Mouse (Mus musculus) cerebellum, postnatal 25 days (tissue): ENCODE results near the gene Mafg.

Source experiments
- DNase-seq, 2 experiments: peaks; one replicate each; pipeline ENCODE4 v3.0.0; 2021; ENCODE audit warnings: mixed read lengths in 2 of 2

The Mafg gene

DNA sequence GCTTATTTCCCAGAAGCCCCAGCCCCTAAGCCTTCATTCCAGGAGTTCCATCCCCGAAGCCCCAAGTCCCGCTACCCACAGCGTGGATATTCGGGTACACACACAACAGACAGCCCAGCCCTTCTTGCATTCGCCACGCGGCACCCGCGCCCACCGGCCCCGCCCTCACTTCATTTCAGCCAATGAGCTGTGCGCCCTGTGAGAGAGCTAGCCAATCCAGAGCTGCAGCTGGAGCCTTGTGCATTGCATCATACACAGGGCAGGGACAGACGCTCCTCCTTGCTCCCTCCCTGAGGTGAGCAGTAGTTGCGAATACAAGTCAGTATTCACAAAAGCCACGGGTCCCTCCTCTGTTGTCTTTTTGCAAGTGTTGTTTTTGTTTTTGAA, 10.2 kb upstream of the Mafg start, which contains the start of gene Pycr1:
TSS of gene Pycr1 (minus strand) at position 169 of the 387 bp plus-strand sequence.
- DNase-seq: peak; percentile 94 to 96

DNA sequence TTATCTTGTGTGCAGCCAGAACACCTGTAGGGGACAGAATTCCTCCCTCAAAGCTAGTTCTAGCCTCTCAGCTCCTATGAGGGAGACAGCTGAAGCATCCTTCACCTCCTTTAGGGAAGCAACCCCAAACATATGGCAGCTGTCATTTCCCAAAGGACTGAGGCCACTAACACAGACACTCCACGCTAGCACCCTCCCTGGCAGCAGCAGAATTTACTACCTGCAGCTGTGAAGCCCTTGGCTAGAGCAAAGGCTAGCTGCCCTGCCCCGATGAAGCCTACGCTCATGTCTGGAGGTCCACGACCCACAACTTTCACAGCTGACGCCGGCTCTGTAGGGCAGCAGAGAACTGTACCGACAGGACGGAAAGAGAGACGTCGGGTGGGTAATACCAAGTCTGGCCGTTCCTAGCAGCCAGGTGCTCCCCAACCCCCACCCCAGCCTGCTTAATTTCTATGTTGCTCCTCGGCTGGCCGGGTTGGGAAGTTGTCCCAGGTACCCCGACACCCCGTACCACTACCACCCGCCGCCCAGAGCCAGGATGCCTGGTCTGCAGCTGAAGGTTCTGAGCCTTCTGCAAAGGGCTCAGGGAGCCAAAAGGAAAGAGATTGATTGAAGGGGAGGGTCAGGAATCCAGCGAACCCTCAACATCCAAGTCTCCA, 9.7 kb upstream of the Mafg start:
- DNase-seq: peak in 1 of 2 experiments; percentile 42

DNA sequence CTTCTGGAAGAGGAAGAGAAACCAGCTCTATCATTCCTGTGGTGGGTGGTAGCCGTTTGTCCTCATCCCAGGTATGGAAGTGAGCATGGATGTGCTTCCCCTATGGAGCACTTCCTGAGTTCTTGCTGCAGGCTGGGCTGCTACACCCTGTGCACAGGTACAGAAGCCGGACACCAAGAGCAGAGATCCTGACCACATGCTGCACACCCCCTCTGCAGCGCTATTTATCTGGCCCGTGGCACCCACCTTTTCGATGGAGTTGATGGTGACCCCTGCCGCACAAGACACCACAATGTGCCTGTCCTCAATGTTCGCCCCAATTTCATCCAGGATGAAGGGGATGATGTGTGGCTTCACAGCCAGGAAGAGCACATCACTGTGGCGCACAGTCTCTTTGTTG, 8.5 kb upstream of the Mafg start:
- no peak for DNase-seq

DNA sequence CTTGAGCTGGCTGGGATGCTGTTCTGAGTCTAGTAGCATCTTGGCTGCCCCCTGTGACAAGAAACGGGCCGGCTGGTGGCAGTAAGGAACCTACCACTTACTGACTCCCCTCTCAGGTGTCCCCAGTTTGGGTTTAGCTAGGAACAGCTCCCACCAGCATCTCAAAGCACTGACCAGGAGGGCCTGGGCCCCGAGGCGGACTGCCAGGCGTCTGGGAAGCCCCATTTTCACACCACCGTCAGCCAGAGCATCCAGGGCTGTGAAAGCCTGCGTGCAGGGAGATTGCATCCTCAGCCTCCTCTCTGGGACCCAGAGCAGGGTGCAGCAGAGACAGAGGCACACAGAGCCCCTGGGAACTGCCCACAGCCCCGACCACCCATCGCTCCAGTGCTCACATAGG, 7.9 kb upstream of the Mafg start:
- DNase-seq: no peak

DNA sequence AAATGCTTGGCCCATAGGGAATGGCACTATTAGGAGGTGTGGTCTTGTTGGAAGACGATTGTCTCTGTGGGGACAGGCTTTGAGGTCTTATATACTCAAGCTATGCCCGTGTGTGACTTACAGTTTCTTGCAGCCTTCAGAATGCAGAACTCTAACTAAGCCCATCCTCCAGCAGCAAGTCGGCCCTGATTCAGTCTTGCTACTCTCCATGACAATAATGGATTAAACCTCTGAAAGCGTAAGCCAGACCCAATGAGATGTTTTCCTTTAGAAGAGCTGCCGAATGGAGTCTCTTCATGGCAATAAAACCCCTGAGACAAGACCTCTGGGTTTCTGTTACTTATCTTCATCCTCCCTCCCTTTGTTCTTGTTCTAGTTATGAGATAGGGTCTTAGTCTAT, 1.4 kb upstream of the Mafg start:
- no peak for DNase-seq

DNA sequence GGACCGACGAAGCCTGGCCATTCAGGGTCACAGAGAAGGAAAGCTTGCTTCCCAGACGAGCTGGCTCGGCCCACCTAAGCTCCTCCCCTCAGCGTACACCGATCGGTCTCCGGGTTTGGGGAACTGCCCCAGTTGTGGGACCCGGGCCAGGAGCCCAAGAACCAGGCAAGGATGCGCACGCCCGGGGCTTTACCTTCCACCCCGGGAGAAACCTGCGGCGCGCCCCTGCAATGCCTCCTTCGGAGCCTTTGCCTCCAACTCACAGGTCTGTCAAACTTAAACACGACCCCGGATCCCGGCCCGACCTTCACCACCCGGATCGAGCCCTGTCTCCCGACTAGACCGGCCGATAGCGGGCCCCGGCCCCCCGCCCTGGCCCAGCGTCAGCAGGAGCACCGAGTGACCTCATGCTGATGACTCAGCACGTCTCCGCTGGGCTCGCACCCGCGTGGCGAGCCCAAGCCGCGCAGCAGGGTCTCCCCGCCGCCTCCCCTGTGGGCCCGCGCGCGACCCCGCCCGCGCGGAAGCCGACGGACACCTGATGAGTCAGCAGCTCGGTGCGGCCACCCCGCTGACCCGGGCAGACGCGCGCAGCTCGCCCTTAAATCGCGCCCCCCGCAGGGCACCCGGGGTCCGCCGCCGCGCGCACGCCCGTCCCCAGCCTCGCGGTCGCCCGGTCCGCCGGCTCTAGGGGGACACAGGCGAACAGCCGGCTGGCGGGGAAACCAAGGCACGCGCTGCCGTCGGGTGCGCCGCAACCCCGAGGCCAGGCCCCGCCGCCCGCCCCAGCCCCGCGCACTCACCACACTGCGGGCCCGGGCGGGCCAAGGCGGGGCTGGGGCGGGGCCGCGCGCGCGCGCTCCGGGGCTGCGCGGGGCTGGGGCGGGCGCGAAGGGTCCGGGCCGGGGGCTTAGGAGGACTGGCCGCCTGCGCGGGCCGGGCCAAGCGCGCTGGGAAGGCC, 561 bp downstream of the Mafg start:
- DNase-seq: peak; percentile 67 to 76

DNA sequence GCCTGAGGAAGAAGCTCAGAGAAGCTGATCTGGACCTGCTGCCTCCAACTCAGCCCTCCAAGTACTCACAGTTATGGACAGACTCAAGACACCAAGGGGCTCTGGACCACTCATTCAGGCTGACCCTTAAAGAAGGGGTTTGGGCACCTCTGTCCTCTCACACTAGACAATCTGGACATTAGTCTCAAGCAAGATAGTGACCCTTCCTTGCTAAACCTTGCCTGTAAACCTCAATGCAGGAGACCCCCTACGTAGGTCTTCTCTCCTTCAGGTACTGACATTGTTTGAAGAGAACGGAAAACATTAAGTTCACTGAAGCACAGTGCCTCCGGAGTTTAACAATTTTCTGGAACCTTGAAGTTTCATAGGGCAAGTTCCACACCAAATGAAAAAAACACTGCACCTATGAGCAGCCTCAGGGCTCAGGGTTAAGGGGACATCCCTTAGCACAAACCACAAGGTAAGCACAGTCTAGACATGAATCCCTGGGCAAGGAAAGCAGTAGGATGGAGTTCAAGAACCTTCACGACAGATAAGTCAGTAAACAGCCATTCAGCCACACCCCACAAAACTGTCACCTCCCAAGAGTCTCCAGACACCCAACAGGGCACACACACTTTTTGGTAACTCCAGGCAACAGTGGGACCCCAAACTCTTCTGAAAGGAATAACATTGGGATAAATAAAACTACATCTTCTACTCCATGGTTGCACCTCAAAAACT, 1.5 kb downstream of the Mafg start:
- DNase-seq: no peak

DNA sequence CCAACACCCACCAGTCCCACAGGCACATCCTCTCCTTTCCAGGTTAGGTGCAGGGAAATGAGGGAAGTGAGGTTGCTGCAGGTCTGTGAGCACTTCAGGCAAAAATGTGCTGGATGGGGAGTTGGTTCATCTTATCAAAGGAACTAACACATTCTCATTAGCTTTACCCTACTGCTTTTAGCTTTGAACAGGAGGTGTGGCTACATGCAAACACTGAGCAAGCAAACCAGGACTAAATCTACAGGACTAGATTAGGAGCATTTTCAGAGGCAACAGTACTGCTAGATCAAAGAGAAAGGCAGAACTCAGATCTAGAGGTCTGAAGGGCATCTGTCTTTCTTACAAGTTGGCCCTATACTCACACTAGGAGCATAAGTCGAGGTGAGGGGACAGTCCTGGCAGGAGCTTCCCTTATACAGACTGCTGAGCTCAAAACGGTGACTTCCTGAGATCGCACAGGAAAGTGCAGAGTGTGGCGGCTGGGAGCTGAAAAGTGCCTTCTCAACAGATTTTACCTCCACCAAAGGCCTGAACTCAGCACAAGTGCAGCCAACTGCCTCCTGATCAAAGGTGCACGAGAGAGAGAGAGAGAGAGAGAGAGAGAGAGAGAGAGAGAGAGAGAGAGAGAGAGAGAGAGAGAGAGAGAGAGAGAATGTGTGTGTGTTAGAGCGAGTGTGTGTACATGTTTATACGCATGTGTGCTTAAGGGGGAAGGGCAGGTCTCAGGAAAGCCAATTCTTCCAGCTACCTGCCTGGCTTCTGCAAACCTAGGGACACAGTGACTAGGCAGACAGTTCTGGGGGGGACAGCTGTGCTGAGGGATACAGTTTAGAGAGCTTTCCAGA, 2.3 kb downstream of the Mafg start:
- DNase-seq: peak in 1 of 2 experiments; percentile 8

DNA sequence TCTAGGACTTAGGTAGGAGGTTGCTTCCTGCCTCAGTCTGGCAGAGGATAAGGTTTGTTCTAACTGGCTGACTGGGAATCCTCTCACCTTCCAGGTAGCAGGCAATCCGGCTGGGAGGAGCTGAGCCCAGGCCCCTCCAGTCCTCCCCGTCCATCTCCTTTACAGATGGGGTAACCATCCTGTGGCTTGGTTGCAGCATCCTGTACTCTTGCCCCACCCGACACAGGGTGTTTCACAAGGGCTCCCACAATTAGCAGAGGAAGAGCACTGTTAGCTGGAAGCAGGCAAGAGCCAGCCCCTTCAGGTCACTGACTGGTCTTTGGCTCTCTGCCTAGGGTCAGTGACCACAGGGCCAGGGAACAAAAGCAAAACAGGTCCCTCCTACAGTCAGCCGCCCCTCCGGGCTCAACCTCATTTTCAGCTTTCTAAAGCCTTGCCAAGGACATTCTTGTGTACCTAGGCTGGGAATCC, 3.0 kb downstream of the Mafg start:
- DNase-seq: peak in 1 of 2 experiments; percentile 16

DNA sequence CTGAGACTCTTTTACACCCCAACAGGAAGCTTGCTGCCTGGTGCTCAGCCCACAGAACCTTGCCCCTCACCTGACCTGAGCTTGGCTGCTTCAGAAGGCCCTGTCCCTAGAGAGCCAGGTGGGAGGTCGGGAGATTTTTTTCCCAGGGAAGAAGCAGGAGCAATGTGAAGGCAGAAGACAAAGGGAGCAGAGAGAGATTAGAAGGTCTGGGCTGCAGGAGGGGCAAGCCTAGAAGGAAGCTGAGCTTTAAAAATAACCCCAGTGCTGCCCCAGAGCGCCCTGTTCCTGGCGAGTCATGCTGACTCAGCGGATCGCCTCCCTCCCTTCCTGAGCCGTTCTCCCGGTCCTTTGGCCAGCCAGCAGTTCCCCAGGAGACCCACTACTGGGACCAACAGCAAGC, 3.5 kb downstream of the Mafg start:
- DNase-seq: no peak

DNA sequence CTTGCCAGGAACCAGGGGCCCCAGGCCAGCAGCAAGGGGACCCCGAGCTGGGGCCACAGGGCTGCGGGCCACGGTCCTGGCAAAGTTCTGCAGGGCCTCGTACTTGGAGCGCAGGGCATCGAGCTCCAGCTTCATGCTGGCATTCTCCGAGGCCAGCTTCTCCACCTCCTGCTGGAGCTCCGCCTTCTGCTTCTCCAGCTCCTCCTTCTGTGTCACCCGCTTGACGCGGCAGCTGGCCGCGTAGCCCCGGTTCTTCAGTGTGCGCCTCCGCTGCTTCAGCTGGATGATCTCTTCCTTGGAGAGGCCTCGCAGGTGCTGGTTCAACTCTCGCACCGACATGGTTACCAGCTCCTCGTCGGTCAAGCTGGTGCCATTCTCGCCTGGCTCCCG, 4.1 kb downstream of the Mafg start:
- peak in 1 of 2 experiments; percentile 37 for DNase-seq

DNA sequence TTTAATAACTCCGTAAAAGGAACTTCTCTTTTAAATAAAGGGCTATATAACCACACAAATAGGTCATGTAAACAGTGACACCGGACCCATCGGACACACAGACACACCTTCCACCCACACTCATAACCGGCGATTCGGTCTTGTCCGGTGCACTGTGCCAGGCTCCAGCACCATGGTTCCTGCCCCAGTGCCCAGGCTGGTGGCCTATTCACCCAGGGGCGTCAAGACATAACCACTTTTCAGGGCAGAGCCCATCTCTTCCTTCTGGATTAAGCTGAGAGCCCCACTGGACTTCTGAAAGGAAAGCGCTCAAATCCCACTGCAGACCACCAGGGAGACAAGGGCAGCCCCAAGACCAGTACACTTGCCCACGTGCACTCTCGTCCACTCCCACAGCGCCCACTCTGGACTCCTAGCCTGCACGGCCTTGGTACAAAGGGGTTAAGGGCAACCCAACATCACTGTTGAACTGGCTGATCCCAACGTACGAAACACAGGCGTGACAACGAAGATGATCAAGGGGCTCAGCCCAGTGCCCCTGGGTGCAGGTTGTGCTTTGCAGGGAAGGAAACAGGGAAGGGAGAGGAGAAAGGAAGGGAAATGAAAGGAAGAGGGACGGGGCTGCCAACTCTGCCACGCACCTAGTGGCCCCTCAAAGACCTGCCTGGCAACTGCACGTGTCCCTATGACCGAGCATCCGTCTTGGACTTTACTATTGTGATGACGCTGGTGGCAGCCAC, 4.6 kb downstream of the Mafg start:
- peak in 1 of 2 experiments; percentile 10 for DNase-seq

DNA sequence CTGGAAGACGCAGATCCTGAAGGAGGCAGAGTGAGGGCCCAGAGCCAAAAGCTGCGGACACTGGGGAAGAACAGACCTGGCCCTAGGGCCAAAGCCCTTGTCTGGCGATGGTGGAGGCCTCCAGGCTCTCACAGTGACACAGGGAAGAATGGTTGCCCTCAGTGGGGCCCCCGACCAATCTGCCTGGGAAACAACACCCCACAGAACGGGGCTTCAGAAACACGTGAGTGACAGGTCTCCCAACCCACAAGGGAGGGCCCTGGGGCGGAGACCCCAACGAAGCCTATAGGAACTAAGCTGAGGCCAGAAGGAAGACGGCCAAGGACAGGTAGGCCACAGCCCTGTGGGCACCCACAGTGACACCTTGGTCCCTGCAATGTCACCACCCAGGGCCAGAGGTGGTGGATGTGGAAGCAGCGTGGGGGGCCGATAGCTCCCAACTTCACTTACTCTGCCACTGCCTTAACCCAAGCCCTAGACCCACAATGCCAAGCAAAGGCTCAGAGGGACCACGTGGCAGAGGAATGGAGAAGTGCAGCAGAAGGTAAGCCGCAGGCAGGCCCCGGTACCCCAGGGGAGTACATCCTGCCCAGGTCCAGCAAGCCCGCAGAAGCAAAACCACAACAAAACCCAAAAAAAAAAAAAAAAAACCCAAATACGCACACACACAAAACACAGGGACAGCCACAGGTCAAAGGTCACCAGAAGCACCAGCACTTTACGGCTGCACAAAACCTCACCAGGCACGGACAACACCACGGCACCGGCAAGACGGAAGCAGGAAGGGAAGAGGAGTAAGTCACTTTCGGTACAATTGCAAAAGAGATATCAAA, 5.7 kb downstream of the Mafg start:
- peak in 1 of 2 experiments; percentile 32 for DNase-seq

DNA sequence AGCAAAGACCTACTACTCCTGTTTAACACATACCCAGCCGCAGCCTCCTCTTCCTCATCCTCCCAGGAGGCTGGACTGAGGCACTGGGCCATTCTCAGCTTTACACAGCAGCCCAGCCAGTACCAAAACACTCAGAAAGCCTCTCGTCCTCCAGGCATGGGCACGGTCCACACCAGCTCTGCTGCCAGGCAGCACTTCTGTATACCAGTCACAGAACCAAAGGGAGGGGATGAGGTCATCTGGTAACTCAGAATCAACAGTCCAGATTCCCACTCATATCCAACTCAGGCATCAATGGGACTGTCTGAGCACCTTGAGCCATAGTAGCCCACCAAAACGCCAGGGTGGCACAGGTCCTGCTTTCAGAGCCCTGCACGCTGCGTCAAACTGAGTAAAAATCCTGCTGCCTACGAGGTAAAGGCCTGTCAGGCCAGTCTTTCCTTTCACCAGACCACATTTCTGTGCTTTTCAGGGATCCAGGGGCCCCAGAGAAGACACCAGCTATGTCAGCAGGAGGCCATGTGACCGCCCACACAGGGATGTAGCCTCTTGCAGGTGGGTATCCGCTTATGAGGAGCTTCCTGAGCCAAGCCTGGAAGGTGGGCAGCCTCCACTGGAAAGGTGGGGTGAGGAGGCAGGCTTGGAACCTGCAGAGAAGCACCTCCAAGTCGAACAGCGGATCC, 6.5 kb downstream of the Mafg start:
- peak in 1 of 2 experiments; percentile 16 for DNase-seq

DNA sequence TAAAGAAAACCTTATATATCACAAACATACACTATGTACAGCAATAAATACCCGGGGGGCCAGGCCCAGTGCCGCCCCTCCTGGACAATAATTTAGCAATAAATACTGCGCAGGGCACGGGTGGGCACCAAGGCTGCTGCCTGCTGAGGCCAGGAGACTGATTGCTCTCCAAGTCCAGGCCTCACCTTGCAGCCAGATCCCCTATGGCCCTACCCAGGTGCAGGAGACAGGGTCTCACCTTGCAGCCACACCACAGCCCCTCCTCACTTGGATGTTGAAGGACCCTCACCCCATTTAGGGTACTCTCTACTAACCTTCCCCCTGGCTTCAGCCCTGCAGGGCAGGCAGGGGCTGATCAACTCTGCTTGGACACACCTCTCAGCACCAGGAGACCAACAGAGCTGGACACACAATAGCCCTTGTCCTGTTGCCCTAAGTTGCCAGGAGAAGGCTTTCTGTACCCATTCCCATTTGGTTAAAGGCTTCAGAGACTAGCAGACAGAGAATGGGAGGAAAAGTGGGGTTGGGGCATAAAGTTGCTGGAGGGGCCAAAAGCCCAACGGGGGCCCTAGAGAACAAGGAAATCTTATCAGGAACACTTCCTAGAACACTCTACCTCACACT, 8.1 kb downstream of the Mafg start, which contains the start of gene Sirt7:
TSS of gene Sirt7 (minus strand) at position 89 of the 624 bp plus-strand sequence.
- no peak for DNase-seq

DNA sequence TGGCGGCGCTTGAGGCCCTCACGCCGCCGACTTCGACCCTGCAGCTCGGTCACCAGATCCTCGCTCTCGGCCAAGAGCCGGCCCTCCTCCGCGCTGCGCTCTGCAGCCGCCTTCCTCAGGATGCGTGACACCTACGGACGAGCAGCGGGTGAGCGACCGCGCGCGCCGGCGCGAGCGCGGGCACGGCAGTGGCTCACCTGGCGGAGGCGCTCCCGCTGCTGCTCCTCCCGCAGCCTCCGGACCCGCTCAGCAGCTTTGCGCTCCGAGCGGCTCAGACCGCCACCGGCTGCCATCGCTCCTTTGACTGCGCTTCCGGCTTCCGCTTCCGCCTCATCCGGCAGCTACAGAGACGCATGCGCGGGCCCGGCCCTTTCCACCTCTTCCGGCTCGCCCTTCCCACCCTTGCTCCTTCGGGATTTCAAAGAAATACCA, 8.7 kb downstream of the Mafg start:
- DNase-seq: peak; percentile 87 to 92

DNA sequence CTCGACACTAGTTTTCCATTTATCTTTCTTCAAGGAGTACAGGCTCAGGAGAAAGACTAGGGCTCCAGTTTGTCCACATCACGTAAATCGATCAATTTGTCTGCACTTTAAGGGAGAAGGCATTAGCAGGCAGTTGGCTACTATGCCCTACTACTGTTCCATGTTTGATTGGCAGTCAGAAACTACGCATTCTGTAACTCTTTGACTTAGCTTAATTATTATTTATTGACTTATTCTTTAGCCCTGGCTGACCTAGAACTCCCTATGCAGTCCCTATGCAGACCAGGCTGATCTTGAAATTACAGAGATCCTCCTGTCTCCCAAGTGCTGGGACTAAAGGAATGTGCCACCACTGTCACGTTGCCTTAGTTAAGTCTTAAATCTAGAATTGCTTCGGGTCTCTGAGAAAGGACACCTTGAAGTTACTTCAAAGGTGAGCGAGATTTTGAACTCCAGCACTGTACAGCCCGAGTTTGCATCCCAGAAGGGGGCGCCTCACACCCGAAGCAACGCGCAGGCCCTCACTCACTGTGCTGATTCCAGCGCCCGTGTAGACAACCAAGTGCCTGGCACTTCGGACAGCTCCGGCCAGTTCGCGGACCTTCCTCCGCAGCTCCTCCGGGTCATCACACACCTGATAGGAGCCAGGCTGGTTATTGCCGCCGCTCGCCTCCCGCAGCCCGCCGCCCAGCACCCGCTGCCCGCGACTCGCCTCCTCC, 9.3 kb downstream of the Mafg start:
- peak; percentile 60 to 73 for DNase-seq

DNA sequence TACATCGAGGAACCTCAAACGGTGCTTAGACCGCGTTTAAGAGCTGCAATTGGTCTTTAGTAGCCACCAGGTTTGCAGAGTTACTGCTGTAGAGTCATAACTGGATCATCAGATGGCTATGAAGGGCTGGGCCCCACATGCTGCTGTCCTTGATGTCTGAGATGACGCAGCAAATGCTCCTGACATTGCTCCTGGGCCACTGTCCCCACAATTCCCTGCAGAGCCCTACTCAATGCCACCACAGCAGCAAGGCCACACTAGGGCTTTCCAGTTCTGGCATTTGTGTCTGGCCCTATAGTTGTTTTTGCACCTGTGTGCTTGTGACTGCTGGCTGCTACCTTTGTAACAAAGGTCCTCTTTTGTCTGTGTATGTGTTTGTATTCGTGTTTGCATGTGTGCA, 10.6 kb downstream of the Mafg start:
- no peak for DNase-seq

DNA sequence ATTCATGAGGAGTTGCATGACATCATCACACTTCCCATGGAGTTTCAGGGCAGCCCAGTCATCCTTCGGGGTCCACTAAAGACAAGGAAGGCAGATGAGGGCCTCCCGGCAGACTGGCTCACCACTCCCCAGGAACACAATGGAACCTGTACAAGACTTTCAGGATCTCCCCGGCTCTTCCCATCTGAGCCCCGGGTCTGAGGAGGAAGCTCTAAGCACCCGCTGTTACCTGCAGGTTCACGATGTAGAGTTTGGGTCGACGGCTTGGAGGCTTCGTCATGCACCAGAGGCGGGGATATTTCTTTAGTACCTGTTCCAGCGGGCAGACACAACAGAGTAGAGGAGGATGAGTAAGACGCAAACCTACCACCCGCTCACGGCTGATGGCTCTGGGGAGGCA, 13.2 kb downstream of the Mafg start:
- no peak for DNase-seq
